Mouse (Mus musculus): ENCODE data around the gene Adam15.

DNA sequence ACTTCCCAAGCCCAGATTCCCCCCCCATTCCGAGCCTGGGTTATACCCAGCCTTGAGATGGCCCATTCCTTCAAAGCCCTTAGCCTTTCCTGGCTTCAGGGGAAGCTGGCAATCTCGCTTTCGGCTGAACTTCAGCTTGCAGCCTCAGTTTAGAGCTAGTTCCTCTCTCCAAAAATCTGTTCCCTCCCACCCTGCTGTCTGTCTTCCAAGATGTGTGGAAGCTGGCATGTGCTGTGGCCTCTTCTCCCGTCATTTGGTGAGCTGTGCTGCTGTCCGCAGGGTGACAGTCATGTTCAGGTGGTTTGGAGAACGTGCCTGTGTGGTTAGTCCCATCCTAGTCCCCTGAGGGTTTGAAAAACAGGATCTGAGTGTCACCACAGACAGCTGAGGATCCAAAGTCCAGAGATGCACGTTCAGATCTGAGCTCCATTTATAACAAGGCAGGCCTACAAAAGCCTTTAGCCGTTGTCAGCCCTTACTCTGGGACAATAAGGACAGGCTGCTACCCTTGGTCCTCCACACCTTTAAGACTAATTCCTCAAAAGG, 54.0 kb downstream of the Adam15 start:
- TF ChIP-seq CTCF (IDR thresholded peaks at IDR 0.05; ENCODE audit: control insufficient read depth, insufficient read depth, low read length) = no peak
- TF ChIP-seq POLR2A (IDR thresholded peaks at IDR 0.05; ENCODE audit: borderline replicate concordance, control insufficient read depth, low read depth, low read length) = no peak

Data from bone marrow, adult 2 months (tissue).